ENCODE assay signal across 26 mouse cellular contexts in the genomic region with DNA sequence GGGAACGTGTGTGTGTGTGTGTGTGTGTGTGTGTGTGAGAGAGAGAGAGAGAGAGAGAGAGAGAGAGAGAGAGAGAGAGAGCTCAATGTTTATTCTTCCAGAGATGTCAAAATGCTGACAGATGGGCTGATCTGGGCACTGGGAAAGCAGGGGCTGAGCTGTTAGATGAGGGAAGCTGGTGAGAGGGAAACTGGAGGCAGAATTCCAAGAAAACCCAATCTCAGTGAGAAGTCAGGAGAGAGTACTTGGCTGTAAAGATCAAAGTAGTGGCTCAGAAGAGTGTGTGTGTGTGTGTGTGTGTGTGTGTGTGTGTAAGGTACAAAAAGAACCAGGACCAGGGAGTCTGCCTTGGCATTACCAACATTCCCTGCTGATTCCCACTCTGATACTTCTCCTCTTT. TPM values are rescaled to one million over a fixed set of nuclear protein-coding genes. Genes with fewer than 3 reads are reported as not detected.
DNase-seq lines count a peak whose midpoint lies in the region; ATAC-seq and TF ChIP-seq lines count a peak whose summit lies in the region.
"Had no signal": no experiment of that assay in that cellular context is flagged by ENCODE, and none has a peak within 500 bp of the region (broad histone marks: within the 10 kb centered on the region; RNA-seq: fewer than 3 reads in every experiment).

No protein-coding gene starts in this region.

- peaks cover 3% of the 10 kb centered on the region for H3K27me3 ChIP-seq in forebrain, embryonic 16.5 days (replicated peaks; ENCODE audit: control insufficient read depth, insufficient read depth, low read length)
- H3K27me3 ChIP-seq in forebrain, embryonic 12.5 days: peaks cover 25% of the 10 kb centered on the region
- H3K27me3 ChIP-seq in midbrain, postnatal 0 days (ENCODE audit: insufficient read depth, low read length): peaks cover 10% of the 10 kb centered on the region; the same call in 1 of the 2 replicates
- H3K27me3 ChIP-seq in midbrain, embryonic 16.5 days (ENCODE audit: control insufficient read depth, insufficient read depth, low read depth, low read length): peaks cover 11% of the 10 kb centered on the region
- H3K27me3 ChIP-seq in embryonic facial prominence, embryonic 10.5 days (replicated peaks; ENCODE audit: low read depth, poor library complexity, severe bottlenecking): peaks cover 50% of the 10 kb centered on the region

- peak; percentile 48 for DNase-seq in layer of hippocampus, adult 9-11 months
- DNase-seq in layer of hippocampus, postnatal 10 days (ENCODE audit: low spot score in 2 of 2): no peak
- peak; percentile 46 for DNase-seq in midbrain, postnatal 0 days (ENCODE audit: low spot score)
- peak; percentile 64 for DNase-seq in telencephalon, adult 2 months (ENCODE audit: low read depth, low spot score)
- DNase-seq in embryonic facial prominence, embryonic 10.5 days (ENCODE audit: low spot score): no peak
- DNase-seq: adrenal gland, adult 2 months; B cell, adult 2 months; cerebellum, adult 11-12 months; cerebellum, adult 9-11 months; gastrocnemius, postnatal 10 days; heart, postnatal 10 days; kidney, adult 18-20 months; kidney, postnatal 36 days; liver, postnatal 0 days; lung, postnatal 4 days; thymus, postnatal 14 days had no signal

- no peak overlapping the region for H3K27ac ChIP-seq in forebrain, embryonic 16.5 days (ENCODE audit: low read length)
- H3K27ac ChIP-seq in forebrain, embryonic 12.5 days: no peak overlapping the region
- no peak overlapping the region for H3K27ac ChIP-seq in midbrain, postnatal 0 days (ENCODE audit: low read depth, low read length)
- no peak overlapping the region for H3K27ac ChIP-seq in midbrain, embryonic 16.5 days (ENCODE audit: low read length)
- no peak overlapping the region for H3K27ac ChIP-seq in embryonic facial prominence, embryonic 10.5 days (replicated peaks)
- H3K27ac ChIP-seq: heart, embryonic 13.5 days; liver, embryonic 12.5 days; midbrain, embryonic 12.5 days had no signal

- H3K4me1 ChIP-seq in forebrain, embryonic 16.5 days (replicated peaks; ENCODE audit: control insufficient read depth, insufficient read depth, low read length): peaks cover 28% of the 10 kb centered on the region
- peaks cover 16% of the 10 kb centered on the region for H3K4me1 ChIP-seq in forebrain, embryonic 12.5 days
- H3K4me1 ChIP-seq in midbrain, postnatal 0 days (ENCODE audit: insufficient read depth, low read length): peaks cover 2% of the 10 kb centered on the region; the same call in 1 of the 2 replicates
- peaks cover 15% of the 10 kb centered on the region for H3K4me1 ChIP-seq in midbrain, embryonic 16.5 days (ENCODE audit: control insufficient read depth, insufficient read depth, low read length)
- H3K4me1 ChIP-seq in embryonic facial prominence, embryonic 10.5 days: peaks cover 30% of the 10 kb centered on the region

- TF ChIP-seq CTCF in midbrain, postnatal 0 days (IDR thresholded peaks at IDR 0.05): no peak

- no peaks in the 10 kb centered on the region for H3K9me3 ChIP-seq in forebrain, embryonic 16.5 days (ENCODE audit: control insufficient read depth, low read length)
- H3K9me3 ChIP-seq in forebrain, embryonic 12.5 days: no peaks in the 10 kb centered on the region
- H3K9me3 ChIP-seq in midbrain, postnatal 0 days (ENCODE audit: low read length): no peaks in the 10 kb centered on the region
- H3K9me3 ChIP-seq in midbrain, embryonic 16.5 days (replicated peaks; ENCODE audit: control insufficient read depth, low read length, poor library complexity, severe bottlenecking): no peaks in the 10 kb centered on the region
- no peaks in the 10 kb centered on the region for H3K9me3 ChIP-seq in embryonic facial prominence, embryonic 10.5 days
- H3K9me3 ChIP-seq: heart, embryonic 13.5 days; hindbrain, embryonic 15.5 days; liver, embryonic 12.5 days; megakaryocyte, embryonic 14.5 days; midbrain, embryonic 12.5 days had no signal

- no peaks in the 10 kb centered on the region for H3K36me3 ChIP-seq in forebrain, embryonic 16.5 days (ENCODE audit: control insufficient read depth, insufficient read depth)
- H3K36me3 ChIP-seq in forebrain, embryonic 12.5 days (replicated peaks): no peaks in the 10 kb centered on the region
- H3K36me3 ChIP-seq in midbrain, postnatal 0 days (ENCODE audit: insufficient read depth, low read length): no peaks in the 10 kb centered on the region
- H3K36me3 ChIP-seq in midbrain, embryonic 16.5 days (ENCODE audit: control insufficient read depth, insufficient read depth, low read length): no peaks in the 10 kb centered on the region
- H3K36me3 ChIP-seq in embryonic facial prominence, embryonic 10.5 days (replicated peaks): no peaks in the 10 kb centered on the region
- H3K36me3 ChIP-seq: heart, embryonic 13.5 days; hindbrain, embryonic 15.5 days; liver, embryonic 12.5 days; midbrain, embryonic 12.5 days had no signal

- H3K4me2 ChIP-seq in forebrain, embryonic 16.5 days (ENCODE audit: low read length): no peak overlapping the region
- no peak overlapping the region for H3K4me2 ChIP-seq in forebrain, embryonic 12.5 days
- no peak overlapping the region for H3K4me2 ChIP-seq in midbrain, postnatal 0 days (ENCODE audit: low read depth, low read length, poor library complexity, severe bottlenecking)
- H3K4me2 ChIP-seq in midbrain, embryonic 16.5 days (ENCODE audit: low read length): no peak overlapping the region
- H3K4me2 ChIP-seq: heart, embryonic 13.5 days; liver, embryonic 12.5 days; midbrain, embryonic 12.5 days had no signal

- H3K4me3 ChIP-seq in forebrain, embryonic 16.5 days (replicated peaks; ENCODE audit: low read length): no peak overlapping the region
- no peak overlapping the region for H3K4me3 ChIP-seq in forebrain, embryonic 12.5 days (replicated peaks)
- H3K4me3 ChIP-seq in midbrain, postnatal 0 days (ENCODE audit: low read depth, low read length): no peak overlapping the region
- H3K4me3 ChIP-seq in midbrain, embryonic 16.5 days (ENCODE audit: low read depth, low read length): no peak overlapping the region
- no peak overlapping the region for H3K4me3 ChIP-seq in embryonic facial prominence, embryonic 10.5 days
- H3K4me3 ChIP-seq: heart, embryonic 13.5 days; hindbrain, embryonic 15.5 days; liver, embryonic 12.5 days; megakaryocyte, embryonic 14.5 days; midbrain, embryonic 12.5 days had no signal

- ATAC-seq in forebrain, embryonic 16.5 days: peak; percentile 33
- ATAC-seq in forebrain, embryonic 12.5 days (ENCODE audit: low FRiP score): no peak
- ATAC-seq in midbrain, postnatal 0 days (ENCODE audit: low FRiP score): no peak
- no peak for ATAC-seq in midbrain, embryonic 16.5 days
- ATAC-seq: activated CD4-positive, CD25-positive, alpha-beta regulatory T cell, adult 4 months; liver, embryonic 12.5 days; liver, postnatal 0 days had no signal

- WGBS in forebrain, embryonic 16.5 days: 0% methylated on average over 1 of the region's 1 CpGs
- WGBS in forebrain, embryonic 12.5 days: 13% methylated on average over 1 of the region's 1 CpGs
- WGBS in midbrain, postnatal 0 days: 8% methylated on average over 1 of the region's 1 CpGs
- 33% methylated on average over 1 of the region's 1 CpGs for WGBS in midbrain, embryonic 16.5 days
- WGBS in embryonic facial prominence, embryonic 10.5 days: 28% methylated on average over 1 of the region's 1 CpGs

- no peak overlapping the region for H3K9ac ChIP-seq in forebrain, embryonic 16.5 days (replicated peaks; ENCODE audit: low read depth, low read length)
- no peak overlapping the region for H3K9ac ChIP-seq in forebrain, embryonic 12.5 days
- no peak overlapping the region for H3K9ac ChIP-seq in midbrain, postnatal 0 days (replicated peaks; ENCODE audit: low read length, poor library complexity, severe bottlenecking)
- H3K9ac ChIP-seq in midbrain, embryonic 16.5 days (ENCODE audit: low read depth, low read length): no peak overlapping the region
- H3K9ac ChIP-seq: heart, embryonic 13.5 days; hindbrain, embryonic 15.5 days; liver, embryonic 12.5 days; liver, postnatal 0 days; midbrain, embryonic 12.5 days had no signal

RNA-seq across cellular contexts. Expression of gene Cd63, which starts 3.3 kb away (rescaled TPM):
- 119 and 137 TPM in 2 replicates for polyA plus RNA-seq in forebrain, embryonic 16.5 days (2015; fragmentation: Nextera tagmentation; extraction: Ambion mirVana)
- polyA plus RNA-seq in forebrain, embryonic 12.5 days (2016; fragmentation: Nextera tagmentation; extraction: Ambion mirVana): 129 and 160 TPM in 2 replicates
- total RNA-seq in layer of hippocampus, postnatal 10 days (2021): 100 to 1,000 TPM in 1 of 2 experiments, 10 to 100 TPM in 1; 81.7 to 110 TPM
- 16.6 and 28.6 TPM in 2 replicates for total RNA-seq in midbrain, postnatal 0 days (2014; rRNA removed)
- polyA plus RNA-seq in midbrain, postnatal 0 days (2015; fragmentation: Nextera tagmentation; extraction: Ambion mirVana): 231 and 238 TPM in 2 replicates
- polyA plus RNA-seq in midbrain, embryonic 16.5 days (2015; fragmentation: Nextera tagmentation; extraction: Ambion mirVana): 152 and 195 TPM in 2 replicates
- polyA plus RNA-seq in embryonic facial prominence, embryonic 10.5 days (2016; fragmentation: Nextera tagmentation; extraction: Ambion mirVana): 274 and 319 TPM in 2 replicates

RNA-seq across cellular contexts. Expression of gene Gdf11, which starts 6.0 kb away (rescaled TPM):
- 5.6 and 7.0 TPM in 2 replicates for polyA plus RNA-seq in forebrain, embryonic 16.5 days (2015; fragmentation: Nextera tagmentation; extraction: Ambion mirVana)
- polyA plus RNA-seq in forebrain, embryonic 12.5 days (2016; fragmentation: Nextera tagmentation; extraction: Ambion mirVana): 9.3 and 9.6 TPM in 2 replicates
- 10 to 100 TPM; 23.1 to 24.0 TPM for total RNA-seq in layer of hippocampus, postnatal 10 days (2021)
- total RNA-seq in midbrain, postnatal 0 days (2014; rRNA removed): 16.9 and 22.4 TPM in 2 replicates
- polyA plus RNA-seq in midbrain, postnatal 0 days (2015; fragmentation: Nextera tagmentation; extraction: Ambion mirVana): 6.5 and 7.5 TPM in 2 replicates
- 7.6 and 7.9 TPM in 2 replicates for polyA plus RNA-seq in midbrain, embryonic 16.5 days (2015; fragmentation: Nextera tagmentation; extraction: Ambion mirVana)
- 11.8 and 12.0 TPM in 2 replicates for polyA plus RNA-seq in embryonic facial prominence, embryonic 10.5 days (2016; fragmentation: Nextera tagmentation; extraction: Ambion mirVana)

RNA-seq across cellular contexts. Expression of gene Rdh5, which starts 25.2 kb away (rescaled TPM):
- 8.6 and 12.3 TPM in 2 replicates for polyA plus RNA-seq in forebrain, embryonic 16.5 days (2015; fragmentation: Nextera tagmentation; extraction: Ambion mirVana)
- 11.3 and 13.3 TPM in 2 replicates for polyA plus RNA-seq in forebrain, embryonic 12.5 days (2016; fragmentation: Nextera tagmentation; extraction: Ambion mirVana)
- 1 to 10 TPM; 5.6 to 6.7 TPM for total RNA-seq in layer of hippocampus, postnatal 10 days (2021)
- total RNA-seq in midbrain, postnatal 0 days (2014; rRNA removed): 8.8 and 10.5 TPM in 2 replicates
- polyA plus RNA-seq in midbrain, postnatal 0 days (2015; fragmentation: Nextera tagmentation; extraction: Ambion mirVana): 8.8 and 10.8 TPM in 2 replicates
- polyA plus RNA-seq in midbrain, embryonic 16.5 days (2015; fragmentation: Nextera tagmentation; extraction: Ambion mirVana): 13.6 TPM in 2 replicates
- 11.2 and 11.9 TPM in 2 replicates for polyA plus RNA-seq in embryonic facial prominence, embryonic 10.5 days (2016; fragmentation: Nextera tagmentation; extraction: Ambion mirVana)

RNA-seq across cellular contexts. Expression of gene Bloc1s1, which starts 26.3 kb away (rescaled TPM):
- polyA plus RNA-seq in forebrain, embryonic 16.5 days (2015; fragmentation: Nextera tagmentation; extraction: Ambion mirVana): 203 and 221 TPM in 2 replicates
- polyA plus RNA-seq in forebrain, embryonic 12.5 days (2016; fragmentation: Nextera tagmentation; extraction: Ambion mirVana): 183 and 188 TPM in 2 replicates
- 100 to 1,000 TPM; 109 to 123 TPM for total RNA-seq in layer of hippocampus, postnatal 10 days (2021)
- 87.8 and 100 TPM in 2 replicates for total RNA-seq in midbrain, postnatal 0 days (2014; rRNA removed)
- 240 and 265 TPM in 2 replicates for polyA plus RNA-seq in midbrain, postnatal 0 days (2015; fragmentation: Nextera tagmentation; extraction: Ambion mirVana)
- 227 and 228 TPM in 2 replicates for polyA plus RNA-seq in midbrain, embryonic 16.5 days (2015; fragmentation: Nextera tagmentation; extraction: Ambion mirVana)
- 185 and 186 TPM in 2 replicates for polyA plus RNA-seq in embryonic facial prominence, embryonic 10.5 days (2016; fragmentation: Nextera tagmentation; extraction: Ambion mirVana)

RNA-seq across cellular contexts. Expression of gene Itga7, which starts 36.1 kb away (rescaled TPM):
- 3.1 and 3.4 TPM in 2 replicates for polyA plus RNA-seq in forebrain, embryonic 16.5 days (2015; fragmentation: Nextera tagmentation; extraction: Ambion mirVana)
- polyA plus RNA-seq in forebrain, embryonic 12.5 days (2016; fragmentation: Nextera tagmentation; extraction: Ambion mirVana): 0.46 and 0.73 TPM in 2 replicates
- total RNA-seq in layer of hippocampus, postnatal 10 days (2021): 10 to 100 TPM; 22.2 to 27.4 TPM
- total RNA-seq in midbrain, postnatal 0 days (2014; rRNA removed): 18.9 and 23.3 TPM in 2 replicates
- 13.6 and 14.0 TPM in 2 replicates for polyA plus RNA-seq in midbrain, postnatal 0 days (2015; fragmentation: Nextera tagmentation; extraction: Ambion mirVana)
- 6.1 and 9.2 TPM in 2 replicates for polyA plus RNA-seq in midbrain, embryonic 16.5 days (2015; fragmentation: Nextera tagmentation; extraction: Ambion mirVana)
- polyA plus RNA-seq in embryonic facial prominence, embryonic 10.5 days (2016; fragmentation: Nextera tagmentation; extraction: Ambion mirVana): 1.8 and 2.7 TPM in 2 replicates
- total RNA-seq: hematopoietic stem cell, adult 5-6 weeks had no signal

Comparison
In these comparisons a context has a peak if more than half of its experiments do, and no peak if none do; other contexts are left out.
1. DNase-seq: peak in layer of hippocampus, adult 9-11 months (single experiment), midbrain, postnatal 0 days (single experiment) and telencephalon, adult 2 months (single experiment); none in layer of hippocampus, postnatal 10 days (0 of 2) and embryonic facial prominence, embryonic 10.5 days (single experiment).